Comparison of ENCODE assay signal across 35 mouse cellular contexts in the genomic region with DNA sequence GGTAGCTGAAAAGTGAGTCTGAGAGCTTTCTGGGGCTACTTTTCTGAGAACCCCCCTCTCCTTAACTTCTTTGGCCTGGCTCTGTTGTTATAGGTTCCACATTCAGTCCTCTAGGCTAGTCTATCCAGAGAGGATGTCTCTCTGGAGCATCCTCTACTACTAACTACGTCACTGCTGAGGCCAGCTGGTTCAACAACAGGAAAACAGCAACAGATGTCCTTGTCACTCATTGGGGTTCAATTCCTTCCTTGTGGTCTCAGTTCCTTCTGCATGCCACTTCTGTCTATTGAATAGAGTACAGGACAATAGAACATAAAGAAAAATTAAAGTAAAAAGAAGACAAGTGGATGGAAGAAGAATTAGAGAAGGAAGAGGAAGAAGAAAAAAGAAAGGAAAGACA.
"Had no signal": no experiment of that assay in that cellular context is flagged by ENCODE, and none has a peak within 500 bp of the region (broad histone marks: within the 10 kb centered on the region; RNA-seq: fewer than 3 reads in every experiment).

No protein-coding gene starts in this region.

- H3K27me3 ChIP-seq: heart, embryonic 12.5 days; heart, embryonic 13.5 days; heart, embryonic 15.5 days; hindbrain, embryonic 12.5 days; hindbrain, embryonic 13.5 days; hindbrain, embryonic 15.5 days; intestine, embryonic 15.5 days; kidney, embryonic 15.5 days had no signal

- H3K4me1 ChIP-seq: heart, embryonic 10.5 days; heart, embryonic 12.5 days; heart, embryonic 13.5 days; heart, embryonic 15.5 days; hindbrain, embryonic 10.5 days; hindbrain, embryonic 12.5 days; hindbrain, embryonic 13.5 days; hindbrain, embryonic 15.5 days; intestine, embryonic 15.5 days; kidney, embryonic 15.5 days had no signal

- H3K36me3 ChIP-seq: heart, embryonic 10.5 days; heart, embryonic 12.5 days; heart, embryonic 13.5 days; heart, embryonic 15.5 days; hindbrain, embryonic 10.5 days; hindbrain, embryonic 12.5 days; hindbrain, embryonic 13.5 days; hindbrain, embryonic 15.5 days; intestine, embryonic 15.5 days; kidney, embryonic 15.5 days had no signal

- H3K4me3 ChIP-seq: heart, embryonic 10.5 days; heart, embryonic 12.5 days; heart, embryonic 13.5 days; heart, embryonic 15.5 days; hindbrain, embryonic 10.5 days; hindbrain, embryonic 12.5 days; hindbrain, embryonic 13.5 days; hindbrain, embryonic 15.5 days; intestine, embryonic 15.5 days; kidney, embryonic 15.5 days; layer of hippocampus, adult 2 months had no signal

- H3K9me3 ChIP-seq: heart, embryonic 10.5 days; heart, embryonic 12.5 days; heart, embryonic 13.5 days; heart, embryonic 15.5 days; hindbrain, embryonic 10.5 days; hindbrain, embryonic 12.5 days; hindbrain, embryonic 13.5 days; hindbrain, embryonic 15.5 days; intestine, embryonic 15.5 days; kidney, embryonic 15.5 days had no signal

- H3K4me2 ChIP-seq: heart, embryonic 11.5 days; heart, embryonic 12.5 days; heart, embryonic 13.5 days; heart, embryonic 15.5 days; hindbrain, embryonic 12.5 days; hindbrain, embryonic 13.5 days; hindbrain, embryonic 14.5 days; hindbrain, embryonic 15.5 days; intestine, embryonic 15.5 days; kidney, embryonic 15.5 days had no signal

- H3K27ac ChIP-seq: heart, embryonic 10.5 days; heart, embryonic 13.5 days; heart, embryonic 15.5 days; hindbrain, embryonic 10.5 days; hindbrain, embryonic 12.5 days; hindbrain, embryonic 13.5 days; hindbrain, embryonic 14.5 days; hindbrain, embryonic 15.5 days; hindbrain, postnatal 0 days; intestine, embryonic 15.5 days; kidney, embryonic 15.5 days; kidney, postnatal 0 days; layer of hippocampus, adult 2 months had no signal

- ATAC-seq: hindbrain, embryonic 16.5 days; hindbrain, postnatal 0 days; inflammation-experienced regulatory T-cells, adult 6 months; intestine, embryonic 15.5 days; intestine, embryonic 16.5 days; intestine, postnatal 0 days had no signal

- DNase-seq: heart, postnatal 10 days; heart, postnatal 14 days; heart, postnatal 36 days; heart, postnatal 4 days; kidney, adult 11 months; kidney, adult 18-20 months; kidney, adult 2 months; kidney, adult 8-10 months; kidney, adult 9 months; kidney, postnatal 10 days; kidney, postnatal 14 days; kidney, postnatal 25 days; kidney, postnatal 36 days; kidney, postnatal 4 days; layer of hippocampus, adult 9-11 months; layer of hippocampus, postnatal 36 days had no signal

- H3K9ac ChIP-seq: heart, embryonic 12.5 days; heart, embryonic 13.5 days; heart, embryonic 15.5 days; hindbrain, embryonic 12.5 days; hindbrain, embryonic 13.5 days; hindbrain, embryonic 14.5 days; hindbrain, embryonic 15.5 days; intestine, embryonic 15.5 days; kidney, embryonic 15.5 days had no signal
